Mouse (Mus musculus): Measurements from ENCODE around the gene Spata45. TPM values are rescaled to one million over a fixed set of nuclear protein-coding genes. Genes with fewer than 3 reads are reported as not detected.
"Not testable (repeated sequence)": the region's sequence is repeated elsewhere in the genome, so short reads cannot be mapped to it uniquely, and the experiment has no call there.

Gene Spata45
- polyA plus RNA-seq, 1 experiment from 2014 or later: not detected

DNA sequence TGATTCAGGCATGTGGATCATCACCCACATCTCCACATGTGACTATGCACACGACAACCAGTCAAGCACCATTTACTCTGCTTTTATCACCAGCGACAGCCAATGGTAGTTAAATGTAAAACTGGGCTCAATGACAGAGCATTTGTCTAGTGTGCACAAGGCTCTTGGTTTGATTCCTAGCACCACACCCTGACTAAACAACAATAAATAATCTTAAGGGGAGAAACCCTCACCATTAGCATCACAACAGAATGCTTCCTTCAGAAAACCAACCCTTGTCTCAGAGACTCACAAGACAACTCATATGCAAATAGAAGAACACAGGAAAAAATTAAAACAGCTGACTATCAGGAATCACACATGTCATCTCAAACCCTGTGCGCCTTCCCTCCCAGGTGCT, 22.2 kb upstream of the Spata45 start:
- ATAC-seq (ENCODE audit: insufficient number of reproducible peaks, insufficient read depth, low FRiP score, low read depth): no peak
- no peak overlapping the region for H3K4me2 ChIP-seq (replicated peaks; ENCODE audit: low read depth, low read length)
- no peaks in the 10 kb centered on the region for H3K4me1 ChIP-seq (ENCODE audit: control insufficient read depth, insufficient read depth, low read length)
- H3K9ac ChIP-seq (replicated peaks; ENCODE audit: low read depth, low read length): no peak overlapping the region
- no peak overlapping the region for H3K4me3 ChIP-seq (ENCODE audit: low read depth, low read length)
- H3K27ac ChIP-seq (ENCODE audit: low read length): no peak overlapping the region
- no peaks in the 10 kb centered on the region for H3K9me3 ChIP-seq (ENCODE audit: control insufficient read depth, low read depth, low read length)
- WGBS: 94% methylated on average over 3 of the region's 3 CpGs
- peaks cover 6% of the 10 kb centered on the region; the same call in 1 of the 2 replicates for H3K36me3 ChIP-seq (ENCODE audit: control insufficient read depth, insufficient read depth, low read length)
- H3K27me3 ChIP-seq (ENCODE audit: control insufficient read depth, insufficient read depth, low read length): no peaks in the 10 kb centered on the region

DNA sequence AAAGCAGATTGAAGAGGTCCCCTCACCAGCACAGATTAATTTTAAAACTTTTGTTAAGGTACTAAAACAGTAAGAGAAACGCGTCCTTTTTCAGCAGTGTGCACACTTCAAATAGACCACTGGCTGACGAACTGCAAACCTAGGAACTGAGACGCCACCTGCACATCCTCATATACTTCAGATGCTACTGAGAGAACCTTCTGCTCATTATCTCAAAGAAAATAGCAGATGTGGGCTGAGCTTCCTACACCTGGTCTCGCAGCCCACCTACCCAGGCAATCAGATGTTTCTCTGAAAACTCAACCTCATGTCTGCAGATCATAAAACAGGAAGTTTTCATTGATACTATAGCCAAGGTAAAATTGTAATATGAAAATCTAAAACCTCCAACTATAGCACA, 16.6 kb upstream of the Spata45 start:
- Histone ChIP-seq H3K9ac (replicated peaks; ENCODE audit: low read depth, low read length) (no peak overlapping the region), H3K27me3 (ENCODE audit: control insufficient read depth, insufficient read depth, low read length) (no peaks in the 10 kb centered on the region), H3K4me2 (replicated peaks; ENCODE audit: low read depth, low read length) (no peak overlapping the region), H3K36me3 (ENCODE audit: control insufficient read depth, insufficient read depth, low read length) (no peaks in the 10 kb centered on the region; the same call in 1 of the 2 replicates), H3K4me3 (ENCODE audit: low read depth, low read length) (no peak overlapping the region), H3K9me3 (ENCODE audit: control insufficient read depth, low read depth, low read length) (no peaks in the 10 kb centered on the region), H3K4me1 (ENCODE audit: control insufficient read depth, insufficient read depth, low read length) (peaks cover under 1% of the 10 kb centered on the region; the same call in 1 of the 2 replicates), H3K27ac (ENCODE audit: low read length) (no peak overlapping the region)
- ATAC-seq (ENCODE audit: insufficient number of reproducible peaks, insufficient read depth, low FRiP score, low read depth): no peak
- 89% methylated on average over 5 of the region's 5 CpGs for WGBS

DNA sequence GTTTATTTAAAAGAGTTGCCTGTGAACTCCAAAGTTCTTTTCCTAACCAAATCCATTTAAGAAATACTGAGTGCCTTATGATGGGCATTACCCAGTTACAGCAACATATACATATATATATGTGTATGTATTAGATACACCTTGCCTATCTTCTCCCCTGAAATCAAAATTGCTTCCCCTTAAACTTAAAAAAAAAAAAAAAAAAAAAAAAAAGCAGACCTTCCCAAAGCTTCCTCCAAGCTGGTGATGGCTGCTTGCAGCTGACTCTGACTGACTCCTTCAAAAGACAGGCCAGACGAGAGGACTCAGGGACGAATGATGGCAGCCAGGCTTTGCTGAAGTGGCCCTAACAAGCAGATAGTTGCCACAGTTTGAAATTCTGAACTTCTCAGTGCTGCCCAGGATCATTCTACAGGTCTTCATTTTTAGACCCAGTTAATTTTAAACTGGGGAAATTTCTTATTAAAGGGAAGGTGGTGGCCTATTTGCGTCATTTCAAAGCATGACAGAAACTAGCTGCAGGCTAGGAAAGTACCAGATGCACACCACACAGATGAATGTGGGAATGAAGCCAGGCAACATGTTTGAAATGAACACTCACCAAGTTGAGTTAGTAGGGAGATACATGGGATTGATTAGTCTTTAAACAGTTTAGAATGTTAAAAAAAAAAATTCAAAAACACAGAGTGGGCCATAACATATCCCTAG, 16.1 kb upstream of the Spata45 start:
- ATAC-seq (ENCODE audit: insufficient number of reproducible peaks, insufficient read depth, low FRiP score, low read depth): no peak
- H3K36me3 ChIP-seq (ENCODE audit: control insufficient read depth, insufficient read depth, low read length): no peaks in the 10 kb centered on the region
- WGBS: 87% methylated on average over 3 of the region's 3 CpGs

DNA sequence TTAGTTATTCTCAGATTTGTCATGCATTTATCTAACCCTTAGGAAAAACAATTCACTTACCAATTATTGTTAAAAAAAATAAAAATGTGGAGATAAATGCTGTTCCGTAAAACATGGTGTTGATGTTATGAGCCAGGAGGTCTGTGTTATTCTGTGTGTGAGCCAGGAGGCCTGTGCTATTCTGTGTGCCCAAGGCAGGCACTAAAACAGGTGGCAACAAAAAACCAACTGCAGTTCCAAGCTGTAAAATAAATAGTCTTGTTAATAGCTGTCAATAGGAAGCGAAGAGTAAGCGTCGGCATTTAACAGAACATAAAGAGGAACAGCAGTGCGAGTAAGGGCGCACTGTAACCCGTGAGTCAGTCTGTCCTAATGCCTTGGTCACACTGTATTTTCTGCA, 15.4 kb upstream of the Spata45 start:
- Histone ChIP-seq H3K4me1 (ENCODE audit: control insufficient read depth, insufficient read depth, low read length) (peaks cover 6% of the 10 kb centered on the region), H3K4me2 (replicated peaks; ENCODE audit: low read depth, low read length) (no peak overlapping the region)
- WGBS: 89% methylated on average over 7 of the region's 7 CpGs

More for the DNA sequence above, 16.1 kb upstream of the Spata45 start:
- no peaks in the 10 kb centered on the region for H3K27me3 ChIP-seq (ENCODE audit: control insufficient read depth, insufficient read depth, low read length)
- H3K4me2 ChIP-seq (replicated peaks; ENCODE audit: low read depth, low read length): no peak overlapping the region
- no peak overlapping the region for H3K4me3 ChIP-seq (ENCODE audit: low read depth, low read length)
- H3K4me1 ChIP-seq (ENCODE audit: control insufficient read depth, insufficient read depth, low read length): peaks cover 6% of the 10 kb centered on the region
- H3K9me3 ChIP-seq (ENCODE audit: control insufficient read depth, low read depth, low read length): no peaks in the 10 kb centered on the region
- H3K27ac ChIP-seq (ENCODE audit: low read length): no peak overlapping the region
- H3K9ac ChIP-seq (replicated peaks; ENCODE audit: low read depth, low read length): no peak overlapping the region

DNA sequence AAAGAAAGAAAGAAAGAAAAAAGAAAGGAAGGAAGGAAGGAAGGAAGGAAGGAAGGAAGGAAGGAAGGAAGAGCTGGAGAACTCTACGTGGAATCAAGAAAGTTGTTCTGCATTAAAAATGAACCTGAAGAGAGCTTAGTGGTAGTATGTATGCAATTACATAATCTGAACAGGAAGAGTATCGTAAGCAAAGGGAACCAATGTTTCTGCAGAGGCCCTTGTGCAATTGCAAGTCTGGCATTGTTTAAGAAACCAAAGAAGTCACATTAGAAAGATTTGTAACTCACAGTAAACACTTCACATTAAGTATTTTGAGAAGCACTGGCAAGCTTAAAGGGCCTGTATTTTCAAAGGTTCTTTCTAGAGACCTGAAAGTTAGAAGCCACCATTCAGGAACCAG, 13.3 kb upstream of the Spata45 start:
- H3K27me3 ChIP-seq (ENCODE audit: control insufficient read depth, insufficient read depth, low read length): no peaks in the 10 kb centered on the region
- WGBS: 84% methylated on average over 2 of the region's 2 CpGs
- H3K4me2 ChIP-seq (replicated peaks; ENCODE audit: low read depth, low read length): no peak overlapping the region
- H3K9me3 ChIP-seq (ENCODE audit: control insufficient read depth, low read depth, low read length): no peaks in the 10 kb centered on the region
- no peak overlapping the region for H3K9ac ChIP-seq (replicated peaks; ENCODE audit: low read depth, low read length)
- ATAC-seq (ENCODE audit: insufficient number of reproducible peaks, insufficient read depth, low FRiP score, low read depth): no peak
- H3K27ac ChIP-seq (ENCODE audit: low read length): no peak overlapping the region
- peaks cover 12% of the 10 kb centered on the region for H3K4me1 ChIP-seq (ENCODE audit: control insufficient read depth, insufficient read depth, low read length)
- H3K36me3 ChIP-seq (ENCODE audit: control insufficient read depth, insufficient read depth, low read length): no peaks in the 10 kb centered on the region
- no peak overlapping the region for H3K4me3 ChIP-seq (ENCODE audit: low read depth, low read length)

More for the DNA sequence above, 15.4 kb upstream of the Spata45 start:
- no peak overlapping the region for H3K9ac ChIP-seq (replicated peaks; ENCODE audit: low read depth, low read length)
- no peaks in the 10 kb centered on the region for H3K27me3 ChIP-seq (ENCODE audit: control insufficient read depth, insufficient read depth, low read length)
- H3K4me3 ChIP-seq (ENCODE audit: low read depth, low read length): no peak overlapping the region
- H3K36me3 ChIP-seq (ENCODE audit: control insufficient read depth, insufficient read depth, low read length): no peaks in the 10 kb centered on the region
- no peak overlapping the region for H3K27ac ChIP-seq (ENCODE audit: low read length)
- no peaks in the 10 kb centered on the region for H3K9me3 ChIP-seq (ENCODE audit: control insufficient read depth, low read depth, low read length)
- ATAC-seq (ENCODE audit: insufficient number of reproducible peaks, insufficient read depth, low FRiP score, low read depth): no peak

DNA sequence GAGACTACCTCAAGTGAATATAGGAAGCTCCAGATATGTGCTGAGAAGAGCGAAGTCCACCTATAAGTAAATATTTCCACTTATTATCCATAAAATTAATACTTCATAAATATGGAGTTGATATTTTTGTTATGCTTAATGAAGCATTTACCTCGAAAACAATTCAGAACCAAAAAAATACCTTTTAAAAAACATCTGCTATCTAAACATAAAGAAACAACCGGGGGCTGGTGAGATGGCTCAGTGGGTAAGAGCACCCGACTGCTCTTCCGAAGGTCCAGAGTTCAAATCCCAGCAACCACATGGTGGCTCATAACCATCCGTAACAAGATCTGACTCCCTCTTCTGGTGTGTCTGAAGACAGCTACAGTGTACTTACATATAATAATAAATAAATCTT, 12.6 kb upstream of the Spata45 start:
- 90% methylated on average over 5 of the region's 6 CpGs for WGBS
- H3K4me1 ChIP-seq (ENCODE audit: control insufficient read depth, insufficient read depth, low read length): peaks cover 12% of the 10 kb centered on the region
- not testable (repeated sequence) for H3K27me3 ChIP-seq (ENCODE audit: control insufficient read depth, insufficient read depth, low read length); H3K27ac ChIP-seq (ENCODE audit: low read length); H3K4me3 ChIP-seq (ENCODE audit: low read depth, low read length); H3K4me2 ChIP-seq (replicated peaks; ENCODE audit: low read depth, low read length); ATAC-seq (ENCODE audit: insufficient number of reproducible peaks, insufficient read depth, low FRiP score, low read depth); H3K9ac ChIP-seq (replicated peaks; ENCODE audit: low read depth, low read length); H3K36me3 ChIP-seq (ENCODE audit: control insufficient read depth, insufficient read depth, low read length); H3K9me3 ChIP-seq (ENCODE audit: control insufficient read depth, low read depth, low read length)

DNA sequence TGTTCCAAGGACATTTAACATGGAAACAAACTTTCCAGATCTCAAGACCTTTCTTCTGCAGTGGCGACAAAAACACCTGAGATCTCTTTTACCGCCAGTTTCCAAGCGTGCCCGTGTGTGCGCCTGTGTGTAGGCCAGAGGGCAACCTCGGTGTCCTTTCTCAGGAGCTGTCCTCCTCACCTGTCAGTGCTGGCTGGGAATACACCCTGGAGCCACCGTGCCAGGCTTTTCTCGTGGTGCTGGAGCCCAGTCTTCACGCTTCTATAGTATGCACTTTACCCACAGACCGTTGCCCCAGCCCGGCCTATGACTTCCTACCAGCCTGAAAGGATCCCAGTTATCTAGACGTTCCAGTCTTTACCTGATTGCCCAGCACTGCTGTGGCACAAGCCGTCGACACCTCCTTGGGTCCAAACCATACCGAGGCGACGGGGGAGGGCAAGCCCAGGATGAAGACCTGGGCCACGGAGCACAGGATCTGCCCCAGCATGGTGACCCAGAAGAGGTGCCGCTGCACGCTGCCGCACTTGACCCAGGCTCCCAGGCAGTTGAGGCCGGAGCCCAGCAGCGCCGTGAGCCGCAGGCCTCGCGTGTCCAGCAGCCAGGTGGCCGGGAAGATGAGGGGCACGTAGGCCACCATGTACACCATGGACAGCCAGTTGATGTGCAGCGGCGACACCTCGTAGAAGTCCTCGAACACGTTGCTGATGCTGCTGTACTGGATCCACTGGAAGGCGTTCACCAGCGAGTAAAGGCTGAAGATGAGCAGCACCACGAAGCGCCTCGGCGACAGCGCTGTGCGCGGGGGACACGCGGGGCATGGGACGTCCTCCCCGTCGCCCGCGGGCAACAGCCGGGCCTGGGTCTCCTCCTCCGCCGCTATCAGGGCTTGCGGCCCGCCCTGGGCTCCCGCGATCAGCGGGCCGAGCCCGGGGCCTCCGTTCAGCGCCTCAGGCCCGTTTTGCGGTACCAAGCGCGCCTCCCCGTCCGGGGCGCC, 11.1 kb upstream of the Spata45 start:
- ATAC-seq (ENCODE audit: insufficient number of reproducible peaks, insufficient read depth, low FRiP score, low read depth): peak; percentile 10; the same call in 1 of the 2 replicates

DNA sequence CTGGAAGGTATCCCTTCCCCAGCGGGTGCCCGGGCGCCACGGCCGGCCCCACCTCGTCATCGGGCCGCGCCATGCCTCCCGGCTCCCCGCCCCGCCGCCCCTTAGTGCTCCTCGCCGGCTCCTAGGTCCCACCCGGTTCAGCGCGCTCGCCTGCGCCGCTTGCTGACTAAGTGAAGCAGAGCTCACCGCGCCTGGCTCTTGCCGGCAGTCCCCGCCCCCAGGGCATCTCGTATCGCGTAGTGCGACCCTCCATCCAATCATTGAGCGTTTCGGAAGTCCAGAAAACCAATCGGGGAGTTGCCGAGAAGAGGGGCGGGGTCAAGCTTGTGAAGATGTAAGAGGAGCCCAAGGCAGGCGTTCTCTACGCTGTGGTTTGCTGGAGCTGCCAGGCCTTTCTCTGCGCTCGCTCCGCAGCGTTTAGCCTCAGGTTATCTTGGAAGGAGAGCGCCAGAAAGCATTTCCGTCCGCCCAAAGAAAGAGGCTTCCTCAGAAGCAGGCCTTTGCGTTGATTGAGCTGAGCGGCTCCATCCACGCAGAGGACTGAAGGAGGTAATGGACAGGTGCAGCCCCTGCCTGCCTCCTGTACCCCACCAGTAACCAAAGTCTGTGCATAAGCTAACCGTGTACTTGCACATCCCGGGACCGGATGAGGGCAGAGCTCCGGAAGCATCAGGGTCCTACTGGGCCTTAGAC, 10.3 kb upstream of the Spata45 start, which contains the start of gene Flvcr1:
Gene Flvcr1 (minus strand): TSS at position 138 of the 693 bp plus-strand sequence.
- H3K9me3 ChIP-seq (ENCODE audit: control insufficient read depth, low read depth, low read length): no peaks in the 10 kb centered on the region
- no peaks in the 10 kb centered on the region for H3K27me3 ChIP-seq (ENCODE audit: control insufficient read depth, insufficient read depth, low read length)
- H3K27ac ChIP-seq (ENCODE audit: low read length): peak within 1 kb of the TSS; percentile 90
- H3K9ac ChIP-seq (replicated peaks; ENCODE audit: low read depth, low read length): peak within 1 kb of the TSS; percentile 54
- peak; percentile 98 for ATAC-seq (ENCODE audit: insufficient number of reproducible peaks, insufficient read depth, low FRiP score, low read depth)
- peak within 1 kb of the TSS; percentile 61 for H3K4me3 ChIP-seq (ENCODE audit: low read depth, low read length)
- under 1% methylated on average over 45 of the region's 50 CpGs for WGBS
- peak within 1 kb of the TSS; percentile 73 for H3K4me2 ChIP-seq (replicated peaks; ENCODE audit: low read depth, low read length)
- H3K4me1 ChIP-seq (ENCODE audit: control insufficient read depth, insufficient read depth, low read length): peaks cover 12% of the 10 kb centered on the region
- H3K36me3 ChIP-seq (ENCODE audit: control insufficient read depth, insufficient read depth, low read length): no peaks in the 10 kb centered on the region

More for the DNA sequence above, 11.1 kb upstream of the Spata45 start:
- Histone ChIP-seq H3K9me3 (ENCODE audit: control insufficient read depth, low read depth, low read length) (no peaks in the 10 kb centered on the region), H3K4me2 (replicated peaks; ENCODE audit: low read depth, low read length) (peak overlapping the region; percentile 73), H3K4me3 (ENCODE audit: low read depth, low read length) (peak overlapping the region; percentile 61), H3K27ac (ENCODE audit: low read length) (peak overlapping the region; percentile 52; the same call in 1 of the 2 replicates), H3K4me1 (ENCODE audit: control insufficient read depth, insufficient read depth, low read length) (peaks cover 12% of the 10 kb centered on the region), H3K36me3 (ENCODE audit: control insufficient read depth, insufficient read depth, low read length) (no peaks in the 10 kb centered on the region), H3K27me3 (ENCODE audit: control insufficient read depth, insufficient read depth, low read length) (no peaks in the 10 kb centered on the region), H3K9ac (replicated peaks; ENCODE audit: low read depth, low read length) (peak overlapping the region; percentile 54)
- 3% methylated on average over 61 of the region's 69 CpGs for WGBS
